Mouse (Mus musculus): ENCODE measurements around the gene Olfr586.

Gene Olfr586

GRCm38 (mm10) chr7:103125538-103125937 lies at the start of gene Olfr586:
TSS of gene Olfr586 (minus strand) at chr7:103125638.
- no peak for DNase-seq

- DNase-seq = no peak
Measured at GRCm38 (mm10) chr7:103169697-103170096, 44.3 kb upstream of the Olfr586 start.

GRCm38 (mm10) chr7:103156256-103156655 lies 30.8 kb upstream of the Olfr586 start, which contains the start of gene Olfr589:
TSS of gene Olfr589 (minus strand) at chr7:103156356.
- no peak for DNase-seq

GRCm38 (mm10) chr7:103140579-103140978 lies 15.1 kb upstream of the Olfr586 start, which contains the start of gene Olfr588-ps1:
TSS of gene Olfr588-ps1 (plus strand) at chr7:103140879.
- DNase-seq = no peak

- DNase-seq = no peak
Measured at GRCm38 (mm10) chr7:103119406-103119805, 6.0 kb downstream of the Olfr586 start.

- no peak for DNase-seq
Measured at GRCm38 (mm10) chr7:103097420-103097819, 28.0 kb downstream of the Olfr586 start, which contains the start of gene Olfr585. TSS of gene Olfr585 (plus strand) at chr7:103097720.

- DNase-seq = no peak
Measured at GRCm38 (mm10) chr7:103081585-103081984, 43.9 kb downstream of the Olfr586 start, which contains the start of gene Olfr584. TSS of gene Olfr584 (plus strand) at chr7:103081885.
